Mouse (Mus musculus) spleen, postnatal 0 days (tissue): ENCODE results near the gene Abca17. TPM values are rescaled to one million over a fixed set of nuclear protein-coding genes. Genes with fewer than 3 reads are reported as not detected.

Experiments
- polyA plus RNA-seq: library from polyadenylated mRNA; unstranded; fragments of >200 nt; fragmentation: Nextera tagmentation; extraction: Ambion mirVana; gene quantifications from 2 replicates; pipeline ENCODE4 v1.2.1, GENCODE M21; 2015

Abca17 gene
- 0.10 and 0.13 TPM in 2 replicates for polyA plus RNA-seq

GRCm38 (mm10) chr17:24350926-24351759 lies at the start of gene Abca17:
Abca17 (minus strand) TSS chr17:24351068.

GRCm38 (mm10) chr17:24351760-24352357 lies 991 bp upstream of the Abca17 start, which contains the start of gene Abca3:
Abca3 (plus strand) TSS chr17:24351950.

GRCm38 (mm10) chr17:24251320-24252069 lies 99.4 kb downstream of the Abca17 start, which contains the start of gene Ccnf:
Ccnf (minus strand) TSS chr17:24251484.

GRCm38 (mm10) chr17:24220435-24221411 lies 130.1 kb downstream of the Abca17 start, which contains the start of gene Tedc2:
Tedc2 (minus strand) TSS chr17:24220851.

Other genes starting within 250 kb of the Abca17 start
- gene Pdpk1, start 200.1 kb downstream of the Abca17 start, polyA plus RNA-seq: 27.5 and 31.2 TPM in 2 replicates
- gene Amdhd2, start 187.3 kb downstream of the Abca17 start, polyA plus RNA-seq: 31.1 and 32.9 TPM in 2 replicates
- gene Atp6v0c, start 181.4 kb downstream of the Abca17 start, polyA plus RNA-seq: 366 and 394 TPM in 2 replicates
- gene Tbc1d24, start 145.5 kb downstream of the Abca17 start, polyA plus RNA-seq: 6.1 and 6.8 TPM in 2 replicates
- gene Ntn3, start 141.5 kb downstream of the Abca17 start, polyA plus RNA-seq: 2.1 and 2.3 TPM in 2 replicates
- 11.2 and 11.8 TPM in 2 replicates for gene Tedc2, start 130.2 kb downstream of the Abca17 start, polyA plus RNA-seq
- gene Ccnf, start 99.6 kb downstream of the Abca17 start, polyA plus RNA-seq: 62.5 and 70.6 TPM in 2 replicates
- gene Abca3, start 882 bp upstream of the Abca17 start, polyA plus RNA-seq: 13.0 and 14.0 TPM in 2 replicates
- 158 and 162 TPM in 2 replicates for gene Rnps1, start 63.5 kb upstream of the Abca17 start, polyA plus RNA-seq
- gene Eci1, start 75.6 kb upstream of the Abca17 start, polyA plus RNA-seq: 48.9 and 53.5 TPM in 2 replicates
- gene Dnase1l2, start 92.0 kb upstream of the Abca17 start, polyA plus RNA-seq: 1.00 and 1.4 TPM in 2 replicates
- gene E4f1, start 119.2 kb upstream of the Abca17 start, polyA plus RNA-seq: 17.4 and 20.1 TPM in 2 replicates
- 74.7 and 81.1 TPM in 2 replicates for gene Pgp, start 119.3 kb upstream of the Abca17 start, polyA plus RNA-seq
- not detected in 2 replicates for gene Bricd5, start 122.8 kb upstream of the Abca17 start, polyA plus RNA-seq
- 14.6 and 17.9 TPM in 2 replicates for gene Mlst8, start 128.0 kb upstream of the Abca17 start, polyA plus RNA-seq
- 0.38 and 0.40 TPM in 2 replicates for gene Caskin1, start 137.5 kb upstream of the Abca17 start, polyA plus RNA-seq
- gene Traf7, start 176.9 kb upstream of the Abca17 start, polyA plus RNA-seq: 41.7 and 45.4 TPM in 2 replicates
- 1.5 and 2.3 TPM in 2 replicates for gene Rab26, start 183.1 kb upstream of the Abca17 start, polyA plus RNA-seq
- 4.8 and 12.3 TPM in 2 replicates for gene Pkd1, start 198.8 kb upstream of the Abca17 start, polyA plus RNA-seq